Mouse (Mus musculus) hindbrain, embryonic 15.5 days (tissue): ENCODE data around the gene Nr3c2. TPM values are rescaled to one million over a fixed set of nuclear protein-coding genes. Genes with fewer than 3 reads are reported as not detected.

Source experiments
- ATAC-seq: fragments of 200-750 bp; cut with Nextera tagmentation; 2 replicates; pipeline ENCODE4 v1.8.0; 2017; ENCODE audit warnings: low read depth, moderate number of reproducible peaks, moderate TSS enrichment; ENCODE audit not compliant: low FRiP score
- H3K27ac ChIP-seq: fragments of 300-500 bp; sonication (generic); replicated peaks from 2 replicates; pipeline ENCODE4 v1.5.1; 2015; ENCODE audit warnings: mild to moderate bottlenecking, inconsistent platforms
- H3K27me3 ChIP-seq: fragments of 300-500 bp; sonication (generic); 2 replicates; pipeline ENCODE4 v1.6.1; 2015; ENCODE audit warnings: control low read depth, inconsistent platforms
- H3K36me3 ChIP-seq: fragments of 300-500 bp; sonication (generic); 2 replicates; pipeline ENCODE4 v1.6.1; 2015; ENCODE audit warnings: control low read depth, inconsistent platforms
- H3K4me1 ChIP-seq: fragments of 300-500 bp; sonication (generic); replicated peaks from 2 replicates; pipeline ENCODE4 v1.6.1; 2015; ENCODE audit warnings: control low read depth, inconsistent platforms
- H3K4me2 ChIP-seq: fragments of 300-500 bp; sonication (generic); 2 replicates; pipeline ENCODE4 v1.6.1; 2015; ENCODE audit warnings: moderate library complexity, mild to moderate bottlenecking, inconsistent platforms
- H3K4me3 ChIP-seq: fragments of 300-500 bp; sonication (generic); 2 replicates; pipeline ENCODE4 v1.5.1; 2015; ENCODE audit warnings: mild to moderate bottlenecking, inconsistent platforms
- H3K9ac ChIP-seq: fragments of 300-500 bp; sonication (generic); 2 replicates; pipeline ENCODE4 v1.6.1; 2015; ENCODE audit warnings: inconsistent platforms
- H3K9me3 ChIP-seq: fragments of 300-500 bp; sonication (generic); 2 replicates; pipeline ENCODE4 v1.6.1; 2016; ENCODE audit warnings: control low read depth, inconsistent platforms
- WGBS: fragments of 180-500 bp; shearing (Covaris S2); methylation state at CpG from one replicate; pipeline ENCODE4 v1.1.7; 2015; 5-methylcytosine and 5-hydroxymethylcytosine counted together
- polyA plus RNA-seq: library from polyadenylated mRNA; unstranded; fragments of >200 nt; fragmentation: Nextera tagmentation; extraction: Ambion mirVana; gene quantifications from 2 replicates; pipeline ENCODE4 v1.2.1, GENCODE M21; 2015

Gene Nr3c2
- polyA plus RNA-seq, 1 experiment from 2014 or later, result 6.3 TPM

DNA sequence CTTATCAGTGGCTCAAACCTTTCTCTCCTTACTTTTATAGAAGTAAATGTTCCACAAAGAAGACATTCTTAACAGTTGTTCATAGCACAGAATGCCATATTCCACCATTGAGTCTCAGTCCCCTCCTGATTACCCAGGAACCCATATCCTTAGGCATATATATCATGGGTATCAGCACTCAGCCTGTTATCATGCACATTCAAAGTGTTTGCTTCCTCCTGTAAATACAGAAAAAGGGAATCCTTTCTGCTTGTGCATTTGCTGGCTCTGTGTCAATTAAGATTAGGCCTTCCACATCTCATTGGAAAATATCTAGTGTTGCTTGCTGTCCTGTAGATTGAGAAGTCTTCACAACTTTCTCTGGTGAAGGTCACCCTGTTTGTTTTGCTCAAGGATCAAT, 12.0 kb downstream of the Nr3c2 start:
- H3K4me2 ChIP-seq, result no peak overlapping the region
- no peak for ATAC-seq
- H3K27ac ChIP-seq, result no peak overlapping the region
- H3K9me3 ChIP-seq, result no peaks in the 10 kb centered on the region
- no peaks in the 10 kb centered on the region for H3K27me3 ChIP-seq
- no peak overlapping the region for H3K9ac ChIP-seq
- H3K36me3 ChIP-seq, result no peaks in the 10 kb centered on the region
- H3K4me1 ChIP-seq, result no peaks in the 10 kb centered on the region
- no peak overlapping the region for H3K4me3 ChIP-seq

- no peaks in the 10 kb centered on the region for H3K4me1 ChIP-seq
- no peak overlapping the region for H3K9ac ChIP-seq
- H3K9me3 ChIP-seq, result no peaks in the 10 kb centered on the region
- no peaks in the 10 kb centered on the region for H3K36me3 ChIP-seq
- no peaks in the 10 kb centered on the region for H3K27me3 ChIP-seq
- WGBS, result 85% methylated on average over 3 of the region's 3 CpGs
- no peak for ATAC-seq
- H3K4me3 ChIP-seq, result no peak overlapping the region
- H3K4me2 ChIP-seq, result no peak overlapping the region
- no peak overlapping the region for H3K27ac ChIP-seq
Measured at GRCm38 (mm10) chr8:76912678-76913077, 13.4 kb downstream of the Nr3c2 start.

DNA sequence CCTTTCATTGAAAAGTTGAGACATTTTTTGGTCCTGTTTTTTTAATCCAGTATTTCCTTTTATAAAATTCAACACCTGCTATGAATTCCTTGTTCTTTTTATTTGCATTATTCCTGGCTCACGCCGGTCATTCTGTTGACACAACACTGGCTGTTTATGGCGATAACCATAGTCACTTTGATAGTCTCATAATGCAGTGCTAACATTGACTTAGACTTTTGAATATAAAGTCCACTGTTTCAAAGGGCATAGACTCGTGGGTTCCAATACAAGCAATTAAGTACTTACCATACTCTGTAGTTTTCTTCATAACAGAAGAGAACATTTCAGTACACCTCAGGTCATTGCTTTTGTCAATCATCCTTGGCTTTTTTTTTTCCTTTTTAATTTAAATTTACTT, 14.0 kb downstream of the Nr3c2 start:
- no peak overlapping the region for H3K4me2 ChIP-seq
- H3K9ac ChIP-seq, result no peak overlapping the region
- WGBS, result 88% methylated on average over 4 of the region's 4 CpGs
- no peak overlapping the region for H3K4me3 ChIP-seq
- H3K36me3 ChIP-seq, result no peaks in the 10 kb centered on the region
- no peaks in the 10 kb centered on the region for H3K27me3 ChIP-seq
- H3K4me1 ChIP-seq, result no peaks in the 10 kb centered on the region
- H3K9me3 ChIP-seq, result no peaks in the 10 kb centered on the region
- no peak for ATAC-seq
- H3K27ac ChIP-seq, result no peak overlapping the region

DNA sequence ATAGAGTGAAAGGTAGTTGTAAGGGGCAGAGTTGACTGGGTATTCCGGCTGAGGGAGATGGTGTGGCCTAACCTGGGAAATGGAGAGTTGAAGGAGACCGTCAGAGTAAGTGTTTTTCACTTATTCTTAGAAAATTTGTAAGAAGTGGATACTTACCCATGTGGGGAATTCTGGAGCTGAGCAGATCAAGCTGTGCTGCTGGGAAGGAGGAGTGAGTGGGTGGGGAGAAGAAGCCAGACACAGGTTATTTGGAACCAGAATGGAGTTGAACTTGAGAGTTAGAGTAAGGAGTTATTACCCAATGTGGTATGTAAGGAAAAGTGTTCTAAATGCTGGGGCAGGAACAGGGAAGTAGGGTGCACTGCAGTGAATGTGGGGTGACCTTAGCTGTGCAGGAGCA, 16.0 kb downstream of the Nr3c2 start:
- Histone ChIP-seq H3K27me3 (no peaks in the 10 kb centered on the region), H3K9ac (no peak overlapping the region), H3K4me1 (no peaks in the 10 kb centered on the region), H3K4me2 (no peak overlapping the region), H3K9me3 (no peaks in the 10 kb centered on the region), H3K4me3 (no peak overlapping the region), H3K36me3 (no peaks in the 10 kb centered on the region), H3K27ac (no peak overlapping the region)
- no peak for ATAC-seq
- 91% methylated on average over 2 of the region's 2 CpGs for WGBS

DNA sequence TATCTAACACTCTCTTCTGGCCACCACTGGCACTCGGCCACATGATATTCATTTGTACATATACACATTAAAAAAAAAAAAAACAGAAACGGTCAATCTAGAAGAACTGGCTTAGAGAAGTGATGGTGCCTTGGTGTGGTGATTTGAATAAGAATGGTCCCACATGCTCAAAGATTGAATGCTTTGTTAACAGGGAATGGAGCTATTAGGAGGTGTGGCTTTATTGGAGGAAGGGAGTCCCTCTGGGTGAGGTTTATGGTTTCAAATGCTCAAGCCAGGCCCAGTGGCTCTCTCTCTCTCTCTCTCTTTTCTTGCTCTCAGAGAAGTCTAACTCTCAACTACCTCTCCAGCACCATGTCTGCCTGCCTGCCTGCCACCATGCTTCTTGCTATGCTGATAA, 20.3 kb downstream of the Nr3c2 start:
- Histone ChIP-seq H3K27me3 (no peaks in the 10 kb centered on the region), H3K4me2 (no peak overlapping the region), H3K9me3 (no peaks in the 10 kb centered on the region), H3K9ac (no peak overlapping the region), H3K36me3 (no peaks in the 10 kb centered on the region), H3K27ac (no peak overlapping the region), H3K4me3 (no peak overlapping the region), H3K4me1 (no peaks in the 10 kb centered on the region)
- WGBS, result 85% methylated on average over 2 of the region's 2 CpGs
- ATAC-seq, result no peak

- 90% methylated on average over 4 of the region's 4 CpGs for WGBS
- Histone ChIP-seq H3K9me3 (no peaks in the 10 kb centered on the region), H3K4me1 (no peaks in the 10 kb centered on the region), H3K36me3 (no peaks in the 10 kb centered on the region), H3K9ac (no peak overlapping the region), H3K27me3 (no peaks in the 10 kb centered on the region), H3K4me2 (no peak overlapping the region), H3K4me3 (no peak overlapping the region), H3K27ac (no peak overlapping the region)
- no peak for ATAC-seq
Measured at GRCm38 (mm10) chr8:76924150-76924549, 24.9 kb downstream of the Nr3c2 start.

GRCm38 (mm10) chr8:76928326-76928725, 29.1 kb downstream of the Nr3c2 start:
- Histone ChIP-seq H3K4me3 (no peak overlapping the region), H3K9ac (no peak overlapping the region), H3K36me3 (no peaks in the 10 kb centered on the region), H3K4me1 (no peaks in the 10 kb centered on the region), H3K9me3 (no peaks in the 10 kb centered on the region), H3K27me3 (no peaks in the 10 kb centered on the region), H3K4me2 (no peak overlapping the region), H3K27ac (no peak overlapping the region)
- no peak for ATAC-seq
- WGBS, result 98% methylated on average over 1 of the region's 1 CpGs

GRCm38 (mm10) chr8:76928808-76929207, 29.6 kb downstream of the Nr3c2 start:
- no peaks in the 10 kb centered on the region for H3K4me1 ChIP-seq
- 97% methylated on average over 5 of the region's 5 CpGs for WGBS
- H3K27ac ChIP-seq, result no peak overlapping the region

GRCm38 (mm10) chr8:76965046-76965445, 65.8 kb downstream of the Nr3c2 start:
- ATAC-seq, result no peak
- H3K36me3 ChIP-seq, result no peaks in the 10 kb centered on the region
- H3K9ac ChIP-seq, result no peak overlapping the region
- WGBS, result 92% methylated on average over 3 of the region's 3 CpGs
- no peaks in the 10 kb centered on the region for H3K4me1 ChIP-seq
- no peaks in the 10 kb centered on the region for H3K9me3 ChIP-seq
- no peak overlapping the region for H3K4me3 ChIP-seq
- H3K4me2 ChIP-seq, result no peak overlapping the region
- no peak overlapping the region for H3K27ac ChIP-seq
- H3K27me3 ChIP-seq, result no peaks in the 10 kb centered on the region

More at GRCm38 (mm10) chr8:76928808-76929207, 29.6 kb downstream of the Nr3c2 start:
- H3K27me3 ChIP-seq, result no peaks in the 10 kb centered on the region
- no peaks in the 10 kb centered on the region for H3K36me3 ChIP-seq
- no peak overlapping the region for H3K4me3 ChIP-seq
- no peak overlapping the region for H3K9ac ChIP-seq
- no peaks in the 10 kb centered on the region for H3K9me3 ChIP-seq
- no peak for ATAC-seq
- H3K4me2 ChIP-seq, result no peak overlapping the region

DNA sequence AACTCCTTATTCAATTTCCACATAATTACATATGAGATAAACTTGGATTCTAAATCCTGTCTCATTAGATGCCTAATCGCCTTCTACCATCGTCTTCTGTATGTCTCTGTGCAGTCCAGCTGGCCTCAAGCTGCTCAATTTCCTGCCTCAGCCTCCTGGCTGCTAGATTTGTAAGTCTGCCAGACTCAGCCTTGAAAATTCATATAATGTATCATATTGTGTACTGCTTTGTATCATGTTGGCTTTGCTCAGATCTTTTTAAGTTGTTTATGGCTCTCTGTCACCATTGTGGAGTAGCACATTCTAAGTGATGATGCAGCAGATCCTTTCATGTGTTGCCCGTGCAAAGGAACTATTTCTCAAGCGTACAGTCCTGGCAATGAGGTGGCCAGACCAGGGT, 71.9 kb downstream of the Nr3c2 start:
- Histone ChIP-seq H3K27me3 (no peaks in the 10 kb centered on the region), H3K9me3 (no peaks in the 10 kb centered on the region), H3K36me3 (no peaks in the 10 kb centered on the region), H3K9ac (no peak overlapping the region), H3K27ac (no peak overlapping the region), H3K4me1 (peaks cover 4% of the 10 kb centered on the region), H3K4me2 (no peak overlapping the region), H3K4me3 (no peak overlapping the region)
- WGBS, result 87% methylated on average over 4 of the region's 4 CpGs
- no peak for ATAC-seq

DNA sequence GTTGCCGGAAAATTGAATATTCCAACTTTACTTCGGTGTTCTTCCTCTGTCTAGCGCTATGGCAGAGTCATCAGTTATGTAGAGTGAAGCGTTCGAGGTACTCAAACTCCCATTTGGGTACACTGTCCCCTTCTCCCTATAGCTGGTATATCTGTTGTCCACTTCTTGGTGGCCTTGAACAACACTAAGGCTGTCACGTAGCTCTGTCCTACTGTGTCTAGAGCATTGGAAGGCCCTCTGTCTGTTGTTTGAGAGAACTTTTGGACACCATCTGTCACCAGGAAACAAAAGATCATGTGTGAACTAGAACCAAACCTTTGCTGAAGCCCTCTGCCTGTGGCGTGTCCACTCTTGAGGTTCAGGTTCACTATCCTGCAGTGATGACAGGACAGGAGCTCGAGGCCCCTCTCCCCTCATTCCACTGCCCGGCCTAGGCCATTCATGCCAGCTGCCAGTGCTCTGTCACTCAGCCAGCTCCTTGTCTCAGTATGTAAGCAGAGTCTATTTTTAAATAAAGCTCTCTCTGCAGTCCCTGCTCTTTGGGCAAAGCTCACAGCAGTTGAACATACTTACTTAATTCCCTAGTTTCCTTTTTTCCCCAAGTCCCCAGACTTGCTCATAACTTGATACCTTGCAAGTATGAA, 72.6 kb downstream of the Nr3c2 start:
- no peaks in the 10 kb centered on the region for H3K36me3 ChIP-seq
- no peak overlapping the region for H3K4me2 ChIP-seq
- H3K4me1 ChIP-seq, result peaks cover 4% of the 10 kb centered on the region
- no peaks in the 10 kb centered on the region for H3K9me3 ChIP-seq
- no peaks in the 10 kb centered on the region for H3K27me3 ChIP-seq
- no peak overlapping the region for H3K9ac ChIP-seq
- H3K27ac ChIP-seq, result no peak overlapping the region
- WGBS, result 77% methylated on average over 9 of the region's 9 CpGs
- H3K4me3 ChIP-seq, result no peak overlapping the region
- ATAC-seq, result no peak

DNA sequence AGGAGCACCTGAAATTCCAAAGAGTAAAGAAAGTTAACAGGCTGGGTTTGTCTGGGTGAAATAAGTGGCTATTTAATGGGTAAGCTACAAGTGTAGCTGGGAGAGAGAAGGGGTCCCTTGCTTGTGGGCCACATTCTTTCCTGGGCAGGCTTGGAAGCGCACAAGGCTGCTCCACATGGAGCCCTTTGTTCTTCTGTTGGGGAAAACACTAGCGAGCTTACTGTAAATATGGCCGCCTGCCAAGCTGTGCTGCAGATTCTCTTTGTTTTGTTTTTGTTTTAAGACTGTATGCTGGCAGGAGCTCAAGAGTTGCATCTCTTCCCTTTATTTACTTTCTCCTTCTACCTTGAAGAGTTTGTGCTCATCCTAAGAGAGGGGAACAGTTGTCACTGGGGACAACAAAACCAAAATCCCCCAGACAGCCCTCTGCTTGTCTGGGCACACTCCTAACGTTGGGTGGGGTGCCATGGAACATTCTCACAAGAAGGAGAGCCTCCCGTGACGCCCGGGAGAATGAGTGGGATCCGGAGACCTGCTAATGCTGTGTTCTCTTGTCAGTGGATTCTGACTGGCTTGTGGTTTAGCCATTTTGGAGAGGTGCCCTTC, 73.8 kb downstream of the Nr3c2 start:
- WGBS, result 23% methylated on average over 8 of the region's 8 CpGs
- Histone ChIP-seq H3K36me3 (no peaks in the 10 kb centered on the region), H3K27me3 (no peaks in the 10 kb centered on the region), H3K9me3 (no peaks in the 10 kb centered on the region), H3K9ac (no peak overlapping the region), H3K4me2 (0 out of 2 replicates have a peak overlapping the region, but pooled peaks have one; percentile 7), H3K4me1 (peaks cover 4% of the 10 kb centered on the region), H3K4me3 (no peak overlapping the region), H3K27ac (no peak overlapping the region)
- ATAC-seq, result peak; percentile 75

- WGBS, result 87% methylated on average over 4 of the region's 4 CpGs
- Histone ChIP-seq H3K9me3 (no peaks in the 10 kb centered on the region), H3K4me1 (peaks cover 1% of the 10 kb centered on the region; the same call in 1 of the 2 replicates), H3K9ac (no peak overlapping the region), H3K4me2 (no peak overlapping the region), H3K27ac (no peak overlapping the region), H3K4me3 (no peak overlapping the region), H3K36me3 (no peaks in the 10 kb centered on the region), H3K27me3 (no peaks in the 10 kb centered on the region)
- no peak for ATAC-seq
Measured at GRCm38 (mm10) chr8:76977907-76978306, 78.7 kb downstream of the Nr3c2 start.
